Mouse (Mus musculus) embryonic fibroblast, embryonic 13.5 days (primary cell): ENCODE results near the gene Slc29a1. TPM values are rescaled to one million over a fixed set of nuclear protein-coding genes. Genes with fewer than 3 reads are reported as not detected.
A peak's percentile ranks its signal among the peaks of the same experiment; 100 is the strongest.

Experiments used
- H3K27ac ChIP-seq: 2 replicates; pipeline ENCODE4 v1.5.1; 2012; ENCODE audit warnings: low read length, control low read depth, inconsistent platforms; ENCODE audit not compliant: insufficient read depth
- H3K4me1 ChIP-seq: 2 replicates; pipeline ENCODE4 v1.6.1; 2011; ENCODE audit warnings: low read length; ENCODE audit not compliant: control insufficient read depth, insufficient read depth
- H3K4me3 ChIP-seq: 2 replicates; pipeline ENCODE4 v1.5.1; 2011; ENCODE audit warnings: mild to moderate bottlenecking, control low read depth, low read length; ENCODE audit not compliant: insufficient read depth
- CTCF ChIP-seq: IDR thresholded peaks from 2 replicates; pipeline ENCODE4 v1.5.1; 2011; ENCODE audit warnings: mild to moderate bottlenecking, control low read depth, low read length, moderate library complexity, borderline replicate concordance; ENCODE audit not compliant: insufficient read depth
- POLR2A ChIP-seq: IDR thresholded peaks from 2 replicates; pipeline ENCODE4 v1.6.1; 2011; ENCODE audit warnings: low read depth, mild to moderate bottlenecking, control low read depth, low read length, moderate library complexity
- polyA plus RNA-seq: library from polyadenylated mRNA; stranded (reverse); fragments of >200 nt; gene quantifications from 2 replicates; pipeline ENCODE4 v1.2.4, GENCODE M21; 2011; ENCODE audit warnings: low read depth; ENCODE audit not compliant: missing spikeins, insufficient read length

The Slc29a1 gene
- polyA plus RNA-seq, 1 experiment, result 90.3 TPM

DNA sequence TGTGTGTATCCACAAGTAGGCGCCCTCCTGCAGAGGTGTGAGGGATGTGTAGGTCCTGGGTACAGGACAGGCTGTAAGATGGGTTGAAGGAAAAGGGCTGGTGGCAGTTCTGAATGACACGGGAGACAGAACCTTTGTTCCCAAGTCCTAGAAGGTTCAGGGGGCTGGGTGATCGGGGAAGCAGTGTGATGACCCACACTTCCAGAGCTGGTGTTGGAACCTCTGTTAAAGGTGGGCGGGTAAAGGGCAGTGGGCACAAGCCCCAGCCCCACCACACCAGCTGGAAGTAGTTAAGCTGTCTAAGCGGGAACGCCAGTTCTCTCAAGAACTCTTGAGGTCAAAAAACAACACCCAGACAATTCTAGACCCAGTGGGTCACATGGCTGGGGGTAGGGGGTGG is 9.0 kb downstream of the Slc29a1 start:
- TF ChIP-seq POLR2A (no peak), CTCF (no peak)
- Histone ChIP-seq H3K4me3 (no peak overlapping the region), H3K4me1 (no peaks in the 10 kb centered on the region; the same call in 1 of the 2 replicates), H3K27ac (no peak overlapping the region)

GRCm38 (mm10) chr17:45589844-45590243 is 9.6 kb downstream of the Slc29a1 start:
- no peak overlapping the region for H3K27ac ChIP-seq
- TF ChIP-seq POLR2A, result no peak
- TF ChIP-seq CTCF, result no peak
- H3K4me1 ChIP-seq, result peaks cover under 1% of the 10 kb centered on the region; the same call in 1 of the 2 replicates
- no peak overlapping the region for H3K4me3 ChIP-seq

DNA sequence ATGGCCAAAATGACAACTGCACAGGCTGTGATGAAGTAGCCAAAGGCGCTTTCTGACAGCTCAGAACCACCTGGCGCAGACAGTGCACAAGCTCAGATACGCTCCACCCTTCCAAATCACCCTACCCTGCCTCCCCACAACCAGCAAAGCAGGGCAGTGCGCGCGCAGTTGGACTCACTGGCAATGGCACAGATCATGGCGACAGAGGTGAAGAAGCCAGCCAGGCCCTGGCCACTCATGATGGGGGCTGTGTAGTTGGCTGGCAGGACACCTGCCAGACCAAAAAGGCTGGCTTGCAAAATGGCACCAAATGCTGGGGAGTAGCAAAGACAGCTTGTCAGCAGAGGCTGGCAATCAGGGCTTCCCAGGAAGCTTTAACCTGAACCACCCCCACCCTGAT is 10.2 kb downstream of the Slc29a1 start:
- Histone ChIP-seq H3K27ac (no peak overlapping the region), H3K4me3 (no peak overlapping the region), H3K4me1 (peaks cover 4% of the 10 kb centered on the region)
- no peak for TF ChIP-seq CTCF
- TF ChIP-seq POLR2A, result no peak

- Histone ChIP-seq H3K4me1 (peaks cover 5% of the 10 kb centered on the region), H3K27ac (no peak overlapping the region), H3K4me3 (no peak overlapping the region)
- TF ChIP-seq CTCF (no peak), POLR2A (no peak)
Measured at GRCm38 (mm10) chr17:45588370-45588769, 11.0 kb downstream of the Slc29a1 start.

GRCm38 (mm10) chr17:45586449-45586837 is 13.0 kb downstream of the Slc29a1 start:
- peaks cover 5% of the 10 kb centered on the region for H3K4me1 ChIP-seq
- TF ChIP-seq CTCF, result no peak
- no peak for TF ChIP-seq POLR2A
- no peak overlapping the region for H3K4me3 ChIP-seq
- H3K27ac ChIP-seq, result no peak overlapping the region

GRCm38 (mm10) chr17:45585725-45586448 is 13.5 kb downstream of the Slc29a1 start:
- TF ChIP-seq CTCF, result no peak
- TF ChIP-seq POLR2A, result no peak

GRCm38 (mm10) chr17:45584939-45585678 is 14.3 kb downstream of the Slc29a1 start:
- H3K4me3 ChIP-seq, result no peak overlapping the region

More at GRCm38 (mm10) chr17:45585725-45586448, 13.5 kb downstream of the Slc29a1 start:
- Histone ChIP-seq H3K27ac (no peak overlapping the region), H3K4me1 (peaks cover 5% of the 10 kb centered on the region), H3K4me3 (no peak overlapping the region)

GRCm38 (mm10) chr17:45584096-45584896 is 15.1 kb downstream of the Slc29a1 start:
- TF ChIP-seq POLR2A, result no peak
- TF ChIP-seq CTCF, result no peak
- H3K4me1 ChIP-seq, result peaks cover 5% of the 10 kb centered on the region

More at GRCm38 (mm10) chr17:45584939-45585678, 14.3 kb downstream of the Slc29a1 start:
- H3K4me1 ChIP-seq, result peaks cover 5% of the 10 kb centered on the region
- TF ChIP-seq POLR2A (no peak), CTCF (peak; percentile 56)
- peak overlapping the region; percentile 55 for H3K27ac ChIP-seq

DNA sequence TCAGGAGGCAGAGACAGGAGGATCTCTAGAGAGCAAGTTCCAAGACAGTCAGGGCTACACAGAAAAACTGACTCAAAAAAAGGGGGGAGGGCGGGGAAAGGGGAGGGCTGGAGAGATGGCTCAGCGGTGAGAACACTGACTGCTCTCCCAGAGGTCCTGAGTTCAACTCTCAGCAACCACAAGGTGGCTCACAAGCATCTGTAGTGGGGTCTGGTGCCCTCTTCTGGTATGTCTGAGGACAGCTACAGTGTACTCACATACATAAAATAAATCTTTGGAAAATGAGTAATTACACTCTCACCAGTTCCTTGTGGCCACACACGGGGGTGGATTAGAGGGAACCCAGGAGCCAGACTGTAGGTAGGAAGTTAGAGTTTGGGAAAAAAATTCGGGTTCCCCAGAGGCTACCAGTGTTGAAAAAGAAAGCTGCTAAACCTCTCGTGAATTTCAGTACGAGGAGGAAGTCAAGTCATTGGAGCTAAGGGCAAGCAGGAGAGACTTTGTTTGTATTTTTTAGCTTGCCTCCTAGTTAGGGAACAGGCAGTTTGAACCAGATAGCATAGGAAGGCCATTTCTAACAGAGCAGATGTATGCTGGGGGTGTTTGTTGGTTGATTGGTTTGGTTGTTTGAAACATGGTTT is 16.6 kb downstream of the Slc29a1 start:
- TF ChIP-seq CTCF (0 out of 2 replicates have a peak, but pooled peaks have one; percentile 11), POLR2A (no peak)
- H3K27ac ChIP-seq, result no peak overlapping the region
- peaks cover 5% of the 10 kb centered on the region for H3K4me1 ChIP-seq
- no peak overlapping the region for H3K4me3 ChIP-seq

More at GRCm38 (mm10) chr17:45584096-45584896, 15.1 kb downstream of the Slc29a1 start:
- Histone ChIP-seq H3K4me3 (no peak overlapping the region), H3K27ac (peak overlapping the region; percentile 55)
